Mouse (Mus musculus) heart, adult 2 months (tissue): Measurements from ENCODE around the gene Ift122. TPM values are rescaled to one million over a fixed set of nuclear protein-coding genes. Genes with fewer than 3 reads are reported as not detected.

Experiments used
- DNase-seq, 2 experiments: peaks; one replicate each; pipeline ENCODE4 v3.0.0; 2021
- H3K27ac ChIP-seq: fragments of 200-600 bp; 2 replicates; pipeline ENCODE4 v1.8.1; 2022
- H3K27me3 ChIP-seq: fragments of 200-500 bp; 2 replicates; pipeline ENCODE4 v1.6.1; 2012; ENCODE audit warnings: mild to moderate bottlenecking, low read length, inconsistent platforms, mixed read lengths; ENCODE audit not compliant: control insufficient read depth, insufficient read depth
- H3K36me3 ChIP-seq: fragments of 200-500 bp; 2 replicates; pipeline ENCODE4 v1.6.1; 2012; ENCODE audit warnings: low read length, inconsistent platforms; ENCODE audit not compliant: control insufficient read depth, insufficient read depth
- H3K4me1 ChIP-seq: fragments of 200-500 bp; 2 replicates; pipeline ENCODE4 v1.6.1; 2011; ENCODE audit warnings: low read length; ENCODE audit not compliant: control insufficient read depth, insufficient read depth
- H3K4me3 ChIP-seq: fragments of 200-600 bp; 2 replicates; pipeline ENCODE4 v1.8.1; 2022
- H3K79me2 ChIP-seq: fragments of 200-500 bp; replicated peaks from 2 replicates; pipeline ENCODE4 v1.6.1; 2012; ENCODE audit warnings: mild to moderate bottlenecking, inconsistent platforms, low read length, moderate library complexity, mixed read lengths; ENCODE audit not compliant: control insufficient read depth, insufficient read depth
- H3K9ac ChIP-seq: fragments of 200-500 bp; 2 replicates; pipeline ENCODE4 v1.6.1; 2012; ENCODE audit warnings: low read depth, mild to moderate bottlenecking, control low read depth, inconsistent platforms, low read length, mixed read lengths
- CTCF ChIP-seq: fragments of 200-600 bp; IDR thresholded peaks from 2 replicates; pipeline ENCODE4 v1.8.1; 2022; ENCODE audit warnings: antibody characterized with exemption, mild to moderate bottlenecking, moderate library complexity
- EP300 ChIP-seq: fragments of 200-500 bp; IDR thresholded peaks from 2 replicates; pipeline ENCODE4 v1.6.1; 2011; ENCODE audit warnings: low read depth, low read length, control low read depth; ENCODE audit not compliant: insufficient read depth
- POLR2A ChIP-seq: fragments of 200-500 bp; IDR thresholded peaks from 2 replicates; pipeline ENCODE4 v1.6.1; 2011; ENCODE audit warnings: mild to moderate bottlenecking, low read depth, low read length, control low read depth; ENCODE audit not compliant: insufficient read depth
- WGBS: fragments of 180-500 bp; shearing (Covaris S2); methylation state at CpG from one replicate; pipeline ENCODE4 v1.1.7; 2018; 5-methylcytosine and 5-hydroxymethylcytosine counted together
- intact Hi-C: fragments of 180-260 bp; cut with DNase I; formaldehyde crosslinking; loops from one replicate; pipeline ENCODE4 v1.15.1; 2025
- polyA plus RNA-seq: library from polyadenylated mRNA; depleted of rRNA; stranded (reverse); fragments of >200 nt; gene quantifications from 2 replicates; pipeline ENCODE4 v1.2.3, GENCODE M21; 2012
- total RNA-seq, 2 experiments: library from RNA; stranded (reverse); gene quantifications; 2 replicates each; pipeline ENCODE4 v1.2.3; 2021

Gene Ift122
- total and polyA plus RNA-seq, 3 experiments: 6.6 to 12.8 (median 7.3) TPM

DNA sequence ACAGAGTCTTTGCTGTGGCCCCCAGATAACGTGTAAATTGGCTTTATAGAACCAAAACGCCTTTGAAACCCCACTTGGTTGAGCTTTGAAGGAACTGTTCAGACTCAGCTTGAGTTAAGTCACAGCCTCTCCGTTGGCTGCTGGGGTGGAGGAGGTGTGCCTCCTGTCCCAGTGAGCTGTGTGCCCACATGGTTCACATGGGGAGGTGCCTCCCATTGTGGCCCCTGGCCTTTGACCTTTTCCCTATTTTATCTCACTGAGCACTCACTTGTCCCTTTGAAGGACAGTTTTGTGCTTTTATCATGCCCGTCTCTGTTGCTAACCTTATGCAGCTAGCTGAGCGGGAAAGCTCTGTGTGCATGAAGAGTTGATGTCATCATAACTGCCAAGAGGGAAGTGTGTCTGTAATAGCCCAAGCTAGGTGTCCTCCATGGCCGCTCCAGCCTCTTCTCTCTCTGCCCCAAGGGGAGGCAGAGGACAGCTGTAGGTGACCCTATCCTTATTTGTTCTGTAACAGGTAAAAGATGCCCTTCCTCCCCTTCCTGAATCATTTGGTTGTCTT, 55.2 kb downstream of the Ift122 start:
- H3K9ac ChIP-seq: no peak overlapping the region
- H3K4me1 ChIP-seq: peaks cover 46% of the 10 kb centered on the region
- no peaks in the 10 kb centered on the region for H3K27me3 ChIP-seq
- intact Hi-C loops: no loop called here
- no peak for DNase-seq
- H3K79me2 ChIP-seq: no peaks in the 10 kb centered on the region
- no peak for TF ChIP-seq CTCF
- peak overlapping the region; percentile 66 for H3K27ac ChIP-seq
- 62% methylated on average over 6 of the region's 6 CpGs for WGBS
- H3K36me3 ChIP-seq: no peaks in the 10 kb centered on the region; the same call in 1 of the 2 replicates
- H3K4me3 ChIP-seq: no peak overlapping the region

DNA sequence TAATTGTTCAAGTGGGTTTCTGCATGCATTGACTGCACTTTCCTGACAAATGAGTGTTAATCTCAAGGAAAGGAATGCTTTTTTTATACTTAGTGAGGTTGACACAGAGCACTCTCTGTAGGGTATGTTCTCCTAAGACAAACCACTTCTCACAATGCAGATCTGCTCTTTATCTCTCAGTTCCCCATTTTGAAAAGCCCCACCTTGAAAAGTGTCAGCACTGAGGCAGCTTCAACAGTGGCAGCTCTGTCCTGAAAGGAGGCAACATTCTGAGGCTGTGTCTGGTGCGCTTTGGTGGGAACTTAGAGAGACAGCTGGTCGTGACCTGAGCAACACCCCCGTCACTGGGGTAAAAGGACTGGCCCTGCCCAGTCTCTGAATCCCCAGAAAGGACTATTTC, 55.8 kb downstream of the Ift122 start:
- peak overlapping the region; percentile 66 for H3K27ac ChIP-seq
- H3K4me1 ChIP-seq: peaks cover 41% of the 10 kb centered on the region
- no peaks in the 10 kb centered on the region for H3K27me3 ChIP-seq
- intact Hi-C loops: no loop called here
- no peak overlapping the region for H3K4me3 ChIP-seq
- no peak overlapping the region for H3K9ac ChIP-seq
- no peak for DNase-seq
- 69% methylated on average over 3 of the region's 3 CpGs for WGBS
- no peaks in the 10 kb centered on the region for H3K79me2 ChIP-seq
- no peaks in the 10 kb centered on the region; the same call in 1 of the 2 replicates for H3K36me3 ChIP-seq
- no peak for TF ChIP-seq CTCF
- no peak for TF ChIP-seq EP300

DNA sequence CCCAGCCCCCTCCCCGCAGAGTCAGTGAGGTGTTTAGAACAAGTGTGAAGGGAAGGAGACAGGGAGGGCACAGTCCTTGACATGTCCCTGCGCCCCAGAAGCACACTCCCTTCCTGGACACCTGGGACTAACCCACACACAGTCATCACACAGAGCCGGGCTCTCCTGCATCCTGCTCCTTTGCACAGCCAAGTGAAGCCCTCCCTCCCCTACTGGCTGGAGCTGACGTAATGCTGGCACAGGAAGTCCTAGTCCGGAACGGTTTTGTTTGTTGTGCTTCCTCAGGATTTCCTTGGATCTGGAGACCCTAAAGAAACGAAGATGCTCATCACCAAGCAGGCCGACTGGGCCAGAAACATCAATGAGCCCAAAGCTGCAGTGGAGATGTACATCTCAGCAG, 56.7 kb downstream of the Ift122 start:
- Histone ChIP-seq H3K9ac (peak overlapping the region; percentile 31), H3K79me2 (no peaks in the 10 kb centered on the region), H3K4me1 (peaks cover 41% of the 10 kb centered on the region), H3K27ac (peak overlapping the region; percentile 66), H3K36me3 (no peaks in the 10 kb centered on the region; the same call in 1 of the 2 replicates), H3K4me3 (no peak overlapping the region), H3K27me3 (no peaks in the 10 kb centered on the region)
- DNase-seq: peak; percentile 74 to 87
- WGBS: 32% methylated on average over 8 of the region's 8 CpGs
- intact Hi-C loops: loop anchor here (1.0 to 2.0 kb wide), 3 partner anchors 49 to 97 kb away; partner anchors contain the start of gene Plxnd1
- TF ChIP-seq POLR2A (peak; percentile 50), EP300 (peak; percentile 99), CTCF (no peak)

DNA sequence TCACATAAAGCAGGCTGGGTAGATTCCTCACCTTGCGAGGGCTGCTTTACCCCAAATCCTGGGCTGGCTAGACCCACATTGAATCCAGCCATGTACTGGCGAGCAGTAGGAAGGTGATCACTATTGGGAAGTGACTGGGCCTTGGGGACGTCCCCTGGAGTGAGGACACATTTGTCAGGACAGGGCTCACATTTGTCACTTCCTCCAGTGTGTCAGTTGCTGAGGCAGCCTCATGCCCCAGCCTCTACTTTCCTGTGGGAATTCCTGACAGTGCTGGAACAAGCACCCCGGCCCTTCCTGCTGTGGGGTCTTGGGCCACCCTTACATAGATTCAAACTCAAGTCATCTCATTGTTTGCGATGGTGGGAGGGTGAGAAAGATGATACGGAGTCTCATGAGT, 58.5 kb downstream of the Ift122 start:
- 48% methylated on average over 6 of the region's 6 CpGs for WGBS
- H3K36me3 ChIP-seq: no peaks in the 10 kb centered on the region; the same call in 1 of the 2 replicates
- no peaks in the 10 kb centered on the region for H3K27me3 ChIP-seq
- DNase-seq: peak in 1 of 2 experiments; percentile 44
- no peak overlapping the region for H3K4me3 ChIP-seq
- peak overlapping the region; percentile 66 for H3K27ac ChIP-seq
- no peaks in the 10 kb centered on the region for H3K79me2 ChIP-seq
- intact Hi-C loops: loop anchor here (2.0 kb wide), 2 partner anchors 83 to 95 kb away; partner anchors contain the start of gene Plxnd1
- H3K9ac ChIP-seq: no peak overlapping the region
- TF ChIP-seq POLR2A (no peak), EP300 (0 out of 2 replicates have a peak, but pooled peaks have one; percentile 11), CTCF (no peak)
- peaks cover 42% of the 10 kb centered on the region for H3K4me1 ChIP-seq

DNA sequence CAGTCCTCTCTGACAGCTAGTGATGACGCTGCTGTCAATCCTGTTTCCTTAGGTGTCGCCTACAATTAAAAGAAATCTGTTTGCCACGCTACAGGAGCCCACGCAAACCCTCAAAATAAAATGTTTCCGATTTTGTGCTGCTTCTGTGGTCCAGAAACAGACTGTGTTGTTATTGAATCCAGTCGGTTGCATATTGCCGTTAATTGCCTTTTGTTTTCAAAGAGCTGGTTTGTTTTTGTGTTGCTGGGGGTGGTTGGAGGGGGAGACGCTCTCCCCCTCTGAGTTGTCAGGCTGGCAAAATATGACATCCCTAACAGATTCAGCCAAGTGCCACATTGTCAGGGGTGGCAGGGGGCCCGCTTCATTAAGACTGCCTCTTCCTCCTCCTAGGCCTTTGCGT, 60.2 kb downstream of the Ift122 start:
- H3K4me1 ChIP-seq: peaks cover 39% of the 10 kb centered on the region
- H3K36me3 ChIP-seq: no peaks in the 10 kb centered on the region; the same call in 1 of the 2 replicates
- H3K27ac ChIP-seq: peak overlapping the region; percentile 66; the same call in 1 of the 2 replicates
- intact Hi-C loops: no loop called here
- H3K27me3 ChIP-seq: no peaks in the 10 kb centered on the region
- no peak for DNase-seq
- TF ChIP-seq CTCF: no peak
- no peak for TF ChIP-seq POLR2A
- TF ChIP-seq EP300: no peak
- H3K79me2 ChIP-seq: no peaks in the 10 kb centered on the region
- no peak overlapping the region for H3K4me3 ChIP-seq
- WGBS: 75% methylated on average over 10 of the region's 10 CpGs
- no peak overlapping the region for H3K9ac ChIP-seq

DNA sequence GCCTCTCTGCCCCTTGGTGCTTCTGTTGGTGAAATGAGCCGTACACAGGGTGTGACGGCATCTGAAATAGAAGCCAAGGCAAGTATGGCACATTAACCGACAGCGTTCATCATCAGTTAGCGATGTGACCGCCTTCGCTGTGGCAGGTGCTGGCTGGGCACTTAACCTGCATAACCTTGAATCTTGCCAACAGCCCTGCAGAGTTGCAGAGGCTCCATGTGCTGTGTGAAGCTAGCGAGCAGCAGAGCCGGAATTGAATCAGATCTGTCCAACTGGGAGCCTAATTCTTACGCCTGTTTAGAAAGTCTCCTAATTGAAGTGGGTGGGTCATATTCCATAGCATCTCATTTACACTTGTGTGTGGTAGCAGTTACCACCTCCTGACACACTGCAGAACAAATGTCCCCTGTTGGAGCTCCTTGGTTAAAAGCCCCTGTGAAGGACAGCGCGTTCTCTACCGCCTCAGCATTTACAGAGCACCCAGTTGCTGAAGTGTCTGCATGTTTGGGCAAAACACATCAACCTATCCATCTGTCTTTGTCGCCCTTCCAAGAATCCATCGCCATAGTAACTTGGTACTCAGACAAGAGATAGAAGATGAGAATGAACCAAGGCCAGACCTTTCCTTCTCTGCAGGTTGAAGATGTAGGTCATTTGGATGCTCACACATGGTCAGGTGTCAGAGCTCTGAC, 61.4 kb downstream of the Ift122 start:
- Histone ChIP-seq H3K27me3 (no peaks in the 10 kb centered on the region), H3K79me2 (no peaks in the 10 kb centered on the region), H3K27ac (peak overlapping the region; percentile 67), H3K36me3 (no peaks in the 10 kb centered on the region), H3K4me3 (no peak overlapping the region), H3K4me1 (peaks cover 39% of the 10 kb centered on the region), H3K9ac (no peak overlapping the region)
- TF ChIP-seq CTCF (no peak), POLR2A (no peak), EP300 (no peak)
- intact Hi-C loops: no loop called here
- DNase-seq: no peak
- 80% methylated on average over 15 of the region's 15 CpGs for WGBS
